Mouse (Mus musculus): Measurements from ENCODE around the gene Pspn. TPM values are rescaled to one million over a fixed set of nuclear protein-coding genes. Genes with fewer than 3 reads are reported as not detected.

The Pspn gene
- polyA plus RNA-seq, 1 experiment from 2014 or later: 0.34 TPM

DNA sequence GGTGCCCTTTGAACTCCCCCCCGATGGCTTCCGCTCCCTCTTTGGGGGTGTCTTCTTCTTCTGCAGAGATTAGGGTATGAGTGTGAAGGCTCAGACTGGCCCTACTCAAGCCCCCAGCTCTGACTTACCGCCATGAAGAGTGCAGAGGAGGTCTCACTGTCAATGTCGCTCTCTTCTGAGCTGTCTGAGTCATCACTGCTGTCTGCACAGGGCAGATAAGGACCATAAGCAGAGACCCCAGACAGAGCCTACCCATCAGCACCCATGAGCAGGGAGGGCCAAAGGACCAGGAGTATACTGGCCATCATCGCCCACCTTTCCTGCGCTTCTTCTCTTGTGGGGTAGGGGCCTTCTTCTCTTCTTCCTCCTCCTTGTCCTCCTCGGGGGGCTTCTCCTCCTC, 4.2 kb upstream of the Pspn start:
- no peak overlapping the region for H3K27ac ChIP-seq (ENCODE audit: low read length)
- ATAC-seq (replicated peaks; ENCODE audit: extremely low read depth, insufficient read depth, low FRiP score): no peak
- H3K4me1 ChIP-seq (ENCODE audit: control insufficient read depth, insufficient read depth, low read length): peaks cover 14% of the 10 kb centered on the region
- H3K9ac ChIP-seq (ENCODE audit: low read length): no peak overlapping the region
- no peak overlapping the region for H3K4me3 ChIP-seq (ENCODE audit: low read length)
- no peaks in the 10 kb centered on the region for H3K27me3 ChIP-seq (ENCODE audit: control insufficient read depth, insufficient read depth, low read length)
- H3K36me3 ChIP-seq (ENCODE audit: control insufficient read depth, insufficient read depth): peaks cover 47% of the 10 kb centered on the region
- 82% methylated on average over 7 of the region's 7 CpGs for WGBS
- no peak overlapping the region for H3K4me2 ChIP-seq (ENCODE audit: low read depth, low read length)
- H3K9me3 ChIP-seq (replicated peaks; ENCODE audit: control insufficient read depth, low read length): no peaks in the 10 kb centered on the region

DNA sequence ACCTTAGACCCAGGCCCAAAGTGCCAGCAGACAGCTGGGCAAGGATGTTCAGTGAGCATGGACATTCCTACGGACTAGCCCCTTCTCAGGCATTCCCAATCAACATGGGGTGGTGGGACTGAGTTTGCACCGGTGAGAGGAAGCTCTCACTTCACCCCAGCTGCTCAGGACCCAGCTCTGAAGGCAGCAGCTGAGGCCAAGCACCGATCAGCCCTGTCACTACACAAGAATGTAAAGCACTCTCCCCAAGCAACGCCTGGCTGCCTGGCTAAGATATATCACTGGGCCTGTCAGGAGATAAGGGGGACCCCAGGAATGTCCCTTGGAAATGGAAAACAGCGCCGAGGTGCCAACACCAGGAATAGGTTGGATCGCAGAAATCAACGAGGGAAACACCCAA, 1.4 kb upstream of the Pspn start:
- H3K9ac ChIP-seq (ENCODE audit: low read length): peak overlapping the region; percentile 51; the same call in 1 of the 2 replicates
- no peaks in the 10 kb centered on the region for H3K27me3 ChIP-seq (ENCODE audit: control insufficient read depth, insufficient read depth, low read length)
- peaks cover 26% of the 10 kb centered on the region for H3K4me1 ChIP-seq (ENCODE audit: control insufficient read depth, insufficient read depth, low read length)
- H3K9me3 ChIP-seq (replicated peaks; ENCODE audit: control insufficient read depth, low read length): no peaks in the 10 kb centered on the region
- WGBS: 18% methylated on average over 8 of the region's 8 CpGs
- peak overlapping the region; percentile 28 for H3K4me2 ChIP-seq (ENCODE audit: low read depth, low read length)
- H3K36me3 ChIP-seq (ENCODE audit: control insufficient read depth, insufficient read depth): peaks cover 39% of the 10 kb centered on the region
- H3K4me3 ChIP-seq (ENCODE audit: low read length): no peak overlapping the region
- peak overlapping the region; percentile 71 for H3K27ac ChIP-seq (ENCODE audit: low read length)
- ATAC-seq (replicated peaks; ENCODE audit: extremely low read depth, insufficient read depth, low FRiP score): no peak

DNA sequence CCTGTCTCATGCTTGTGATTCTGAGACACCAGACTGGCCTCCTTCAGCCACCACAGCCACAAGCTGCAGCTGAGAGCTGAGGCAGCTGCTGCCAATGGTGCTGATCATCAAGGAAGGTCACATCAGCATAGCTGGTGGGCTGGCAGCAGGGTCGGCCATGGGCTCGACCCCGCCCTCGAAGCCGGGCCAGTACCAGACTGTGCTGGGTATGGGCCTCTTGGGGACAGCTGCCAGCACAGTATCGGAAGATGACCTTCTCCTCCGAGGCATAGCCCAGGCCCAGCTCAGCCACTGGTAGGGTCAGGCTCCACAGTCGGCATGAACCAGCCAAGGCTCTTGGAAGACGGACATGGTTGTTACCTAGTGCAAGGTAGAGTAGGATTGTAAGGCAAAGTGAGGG, 404 bp downstream of the Pspn start:
- Histone ChIP-seq H3K4me1 (ENCODE audit: control insufficient read depth, insufficient read depth, low read length) (peaks cover 26% of the 10 kb centered on the region), H3K27me3 (ENCODE audit: control insufficient read depth, insufficient read depth, low read length) (no peaks in the 10 kb centered on the region), H3K9me3 (replicated peaks; ENCODE audit: control insufficient read depth, low read length) (no peaks in the 10 kb centered on the region), H3K4me3 (ENCODE audit: low read length) (no peak overlapping the region), H3K27ac (ENCODE audit: low read length) (no peak overlapping the region), H3K9ac (ENCODE audit: low read length) (no peak overlapping the region), H3K4me2 (ENCODE audit: low read depth, low read length) (no peak overlapping the region), H3K36me3 (ENCODE audit: control insufficient read depth, insufficient read depth) (peaks cover 39% of the 10 kb centered on the region)
- 89% methylated on average over 9 of the region's 9 CpGs for WGBS
- no peak for ATAC-seq (replicated peaks; ENCODE audit: extremely low read depth, insufficient read depth, low FRiP score)

DNA sequence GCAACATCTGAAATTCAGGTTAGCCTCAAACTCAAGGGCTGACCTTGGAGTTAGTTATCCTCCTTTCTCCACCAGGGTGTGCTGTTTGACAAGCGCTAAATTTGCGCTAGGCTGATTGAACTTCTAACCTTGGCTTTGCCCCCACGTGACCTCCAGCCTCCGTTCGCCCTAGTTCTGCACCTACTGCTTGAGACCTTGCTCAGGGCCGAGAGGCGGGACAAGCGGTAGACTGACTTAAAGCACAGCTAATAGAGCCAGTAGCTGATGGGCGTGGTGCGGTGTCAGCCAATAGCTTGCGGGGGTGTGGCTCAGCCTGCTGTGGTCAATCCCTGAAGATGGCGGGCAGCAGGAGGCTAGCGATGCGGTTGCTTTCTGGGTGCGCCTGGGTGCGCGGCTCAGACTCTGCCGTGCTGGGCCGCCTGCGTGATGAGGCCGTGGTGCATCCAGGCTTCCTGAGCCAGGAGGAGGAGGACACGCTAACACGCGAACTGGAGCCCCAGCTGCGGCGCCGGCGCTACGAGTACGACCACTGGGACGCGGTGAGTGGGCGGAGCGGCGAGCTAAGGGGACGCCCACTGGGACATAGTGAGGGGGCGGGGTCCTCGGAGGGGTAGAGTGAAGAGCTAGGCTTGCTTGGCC, 2.7 kb downstream of the Pspn start, which contains the start of gene Alkbh7:
Gene Alkbh7, plus strand, starts transcription at position 311 of the 639 bp plus-strand sequence.
- peak; percentile 99 for ATAC-seq (replicated peaks; ENCODE audit: extremely low read depth, insufficient read depth, low FRiP score)
- under 1% methylated on average over 38 of the region's 38 CpGs for WGBS
- no peaks in the 10 kb centered on the region for H3K9me3 ChIP-seq (replicated peaks; ENCODE audit: control insufficient read depth, low read length)
- peak within 1 kb of the TSS; percentile 81 for H3K4me3 ChIP-seq (ENCODE audit: low read length)
- peaks cover 43% of the 10 kb centered on the region for H3K36me3 ChIP-seq (ENCODE audit: control insufficient read depth, insufficient read depth)
- peak within 1 kb of the TSS; percentile 85 for H3K27ac ChIP-seq (ENCODE audit: low read length)
- peak within 1 kb of the TSS; percentile 77 for H3K9ac ChIP-seq (ENCODE audit: low read length)
- H3K27me3 ChIP-seq (ENCODE audit: control insufficient read depth, insufficient read depth, low read length): no peaks in the 10 kb centered on the region
- peaks cover 26% of the 10 kb centered on the region for H3K4me1 ChIP-seq (ENCODE audit: control insufficient read depth, insufficient read depth, low read length)
- peak within 1 kb of the TSS; percentile 64 for H3K4me2 ChIP-seq (ENCODE audit: low read depth, low read length)

DNA sequence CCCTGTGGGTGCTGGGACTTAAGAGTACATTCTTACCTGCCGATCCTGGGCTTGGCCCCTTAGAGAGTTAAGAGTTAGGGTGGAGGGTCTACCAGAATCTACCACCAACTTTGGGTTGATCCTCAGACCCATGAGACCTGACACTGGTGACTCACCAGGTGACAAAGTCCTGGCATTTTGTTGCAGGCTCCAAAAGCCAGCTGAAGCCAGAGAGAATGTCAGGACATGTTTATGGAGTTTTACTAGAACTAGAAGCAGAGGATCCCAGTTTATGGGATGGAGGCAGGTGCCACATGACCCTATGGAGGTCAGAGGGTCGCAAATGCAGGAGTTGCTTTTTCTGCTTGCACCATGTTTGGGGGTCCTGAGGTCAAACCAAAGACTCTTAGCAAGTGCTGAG, 3.3 kb downstream of the Pspn start:
- Histone ChIP-seq H3K27me3 (ENCODE audit: control insufficient read depth, insufficient read depth, low read length) (no peaks in the 10 kb centered on the region), H3K27ac (ENCODE audit: low read length) (peak overlapping the region; percentile 53), H3K9ac (ENCODE audit: low read length) (peak overlapping the region; percentile 24; the same call in 1 of the 2 replicates), H3K36me3 (ENCODE audit: control insufficient read depth, insufficient read depth) (peaks cover 45% of the 10 kb centered on the region), H3K4me2 (ENCODE audit: low read depth, low read length) (no peak overlapping the region), H3K4me1 (ENCODE audit: control insufficient read depth, insufficient read depth, low read length) (peaks cover 21% of the 10 kb centered on the region), H3K9me3 (replicated peaks; ENCODE audit: control insufficient read depth, low read length) (no peaks in the 10 kb centered on the region), H3K4me3 (ENCODE audit: low read length) (peak overlapping the region; percentile 81; the same call in 1 of the 2 replicates)
- WGBS: 67% methylated on average over 2 of the region's 2 CpGs
- ATAC-seq (replicated peaks; ENCODE audit: extremely low read depth, insufficient read depth, low FRiP score): no peak

DNA sequence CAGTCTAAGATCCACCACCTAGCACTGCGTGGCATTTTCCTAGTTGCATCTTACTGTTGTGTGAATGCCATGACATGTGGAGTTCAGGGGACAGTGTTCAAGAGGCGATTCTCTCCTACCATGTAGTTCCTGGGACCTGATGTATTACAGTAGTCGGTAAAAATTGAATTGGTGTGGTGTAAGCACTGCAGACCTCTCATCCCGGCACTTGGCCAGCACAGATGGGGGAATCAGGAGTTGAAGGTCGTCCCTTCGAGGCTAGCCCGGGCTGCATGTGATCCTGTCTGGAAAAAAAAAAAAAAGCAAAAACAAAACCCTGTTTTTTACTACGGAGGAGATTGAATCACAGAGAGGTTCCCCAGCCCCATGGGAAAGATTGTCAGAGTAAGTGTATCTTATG, 4.8 kb downstream of the Pspn start:
- WGBS: 83% methylated on average over 8 of the region's 8 CpGs
- ATAC-seq (replicated peaks; ENCODE audit: extremely low read depth, insufficient read depth, low FRiP score): no peak
- H3K36me3 ChIP-seq (ENCODE audit: control insufficient read depth, insufficient read depth): peaks cover 47% of the 10 kb centered on the region
- H3K27me3 ChIP-seq (ENCODE audit: control insufficient read depth, insufficient read depth, low read length): no peaks in the 10 kb centered on the region
- H3K9me3 ChIP-seq (replicated peaks; ENCODE audit: control insufficient read depth, low read length): no peaks in the 10 kb centered on the region
- H3K27ac ChIP-seq (ENCODE audit: low read length): no peak overlapping the region
- H3K9ac ChIP-seq (ENCODE audit: low read length): no peak overlapping the region
- H3K4me3 ChIP-seq (ENCODE audit: low read length): no peak overlapping the region
- H3K4me2 ChIP-seq (ENCODE audit: low read depth, low read length): no peak overlapping the region
- peaks cover 17% of the 10 kb centered on the region for H3K4me1 ChIP-seq (ENCODE audit: control insufficient read depth, insufficient read depth, low read length)

DNA sequence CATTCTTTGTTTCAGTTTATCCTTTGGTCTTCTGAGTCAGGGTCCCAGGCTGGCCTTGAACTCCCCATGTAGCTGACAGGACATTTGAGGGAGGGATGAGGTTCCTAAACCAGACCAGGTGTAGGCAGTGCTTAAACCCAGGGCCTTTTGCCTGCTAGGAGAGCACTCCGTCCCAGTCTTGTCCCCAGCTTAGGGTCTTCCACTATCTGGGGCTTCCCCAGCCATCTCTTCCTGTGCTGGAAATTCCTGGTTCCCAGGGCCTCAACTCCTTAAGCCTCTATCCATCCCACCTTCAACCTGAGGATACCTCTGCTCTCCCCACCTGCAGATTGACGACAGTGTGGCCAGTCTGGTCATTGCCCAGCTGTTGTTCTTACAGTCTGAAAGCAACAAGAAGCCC, 8.9 kb downstream of the Pspn start:
- no peak for ATAC-seq (replicated peaks; ENCODE audit: extremely low read depth, insufficient read depth, low FRiP score)
- Histone ChIP-seq H3K9ac (ENCODE audit: low read length) (peak overlapping the region; percentile 93), H3K4me1 (ENCODE audit: control insufficient read depth, insufficient read depth, low read length) (peaks cover 6% of the 10 kb centered on the region), H3K4me3 (ENCODE audit: low read length) (peak overlapping the region; percentile 90), H3K9me3 (replicated peaks; ENCODE audit: control insufficient read depth, low read length) (no peaks in the 10 kb centered on the region), H3K36me3 (ENCODE audit: control insufficient read depth, insufficient read depth) (peaks cover 29% of the 10 kb centered on the region), H3K27me3 (ENCODE audit: control insufficient read depth, insufficient read depth, low read length) (no peaks in the 10 kb centered on the region), H3K4me2 (ENCODE audit: low read depth, low read length) (peak overlapping the region; percentile 82), H3K27ac (ENCODE audit: low read length) (no peak overlapping the region)
- 69% methylated on average over 2 of the region's 2 CpGs for WGBS

DNA sequence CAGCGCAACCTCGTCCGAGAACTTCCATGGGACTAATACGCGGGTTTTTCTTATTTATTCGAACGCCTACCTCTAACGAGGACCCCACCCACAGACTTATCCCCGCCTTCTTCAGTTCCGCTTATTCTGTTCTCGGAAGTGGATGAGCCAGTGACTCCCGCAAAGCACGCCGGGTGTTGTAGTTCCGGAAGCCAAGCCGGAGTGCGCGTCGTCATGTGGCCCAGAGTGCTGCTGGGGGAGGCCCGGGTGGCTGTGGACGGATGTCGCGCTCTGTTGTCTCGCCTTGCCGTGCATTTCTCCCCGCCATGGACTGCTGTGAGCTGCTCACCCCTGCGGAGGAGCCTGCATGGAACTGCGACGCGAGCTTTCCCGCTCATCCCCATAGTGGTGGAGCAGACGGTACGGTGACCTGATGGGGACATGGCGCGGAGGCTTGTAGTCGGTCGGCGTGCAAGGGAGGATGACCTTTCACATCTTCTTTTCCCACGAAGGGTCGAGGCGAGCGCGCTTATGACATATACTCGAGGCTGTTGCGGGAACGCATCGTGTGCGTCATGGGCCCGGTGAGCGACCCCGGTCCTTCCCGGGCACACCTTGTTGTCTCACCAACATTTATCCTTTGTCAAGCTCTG, 9.6 kb downstream of the Pspn start, which contains the start of gene Clpp:
Gene Clpp, plus strand, starts transcription at position 191 of the 632 bp plus-strand sequence.
- Histone ChIP-seq H3K4me3 (ENCODE audit: low read length) (peak within 1 kb of the TSS; percentile 90), H3K9ac (ENCODE audit: low read length) (peak within 1 kb of the TSS; percentile 93), H3K36me3 (ENCODE audit: control insufficient read depth, insufficient read depth) (peaks cover 23% of the 10 kb centered on the region), H3K27ac (ENCODE audit: low read length) (peak within 1 kb of the TSS; percentile 81), H3K9me3 (replicated peaks; ENCODE audit: control insufficient read depth, low read length) (no peaks in the 10 kb centered on the region), H3K27me3 (ENCODE audit: control insufficient read depth, insufficient read depth, low read length) (no peaks in the 10 kb centered on the region), H3K4me2 (ENCODE audit: low read depth, low read length) (peak within 1 kb of the TSS; percentile 92), H3K4me1 (ENCODE audit: control insufficient read depth, insufficient read depth, low read length) (peaks cover 6% of the 10 kb centered on the region)
- WGBS: under 1% methylated on average over 52 of the region's 52 CpGs
- ATAC-seq (replicated peaks; ENCODE audit: extremely low read depth, insufficient read depth, low FRiP score): peak; percentile 96

DNA sequence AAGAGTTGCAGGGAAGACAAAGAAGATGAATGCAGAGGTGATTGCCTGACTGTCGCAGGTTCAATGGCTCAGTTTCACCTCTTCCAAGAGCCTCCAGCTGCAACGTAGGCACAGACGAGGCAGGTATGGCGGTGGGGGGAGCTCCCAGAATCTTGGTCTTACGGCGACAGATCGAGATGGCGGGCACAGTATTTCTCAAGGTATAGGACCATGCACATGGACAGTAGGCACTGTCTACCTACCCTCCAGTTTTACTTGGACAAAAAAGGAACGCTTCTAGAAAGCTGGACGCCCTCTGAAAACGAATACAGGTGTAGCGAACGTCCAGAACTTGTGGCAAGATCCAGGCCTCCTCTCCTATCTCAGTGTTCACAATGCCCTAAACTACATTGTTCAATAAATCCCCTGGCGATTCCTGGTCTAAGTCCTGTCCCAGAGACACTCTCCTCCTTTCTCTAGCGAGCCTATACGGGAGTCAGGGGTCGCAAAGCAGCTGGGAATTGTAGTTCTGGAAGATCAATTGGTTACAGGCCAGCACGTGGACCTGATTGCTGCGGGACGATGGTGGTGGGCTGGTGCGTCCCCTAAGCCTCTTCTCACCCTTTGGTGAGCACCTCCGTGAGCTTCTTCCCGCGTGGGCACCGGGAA, 10.2 kb downstream of the Pspn start:
- no peaks in the 10 kb centered on the region for H3K9me3 ChIP-seq (replicated peaks; ENCODE audit: control insufficient read depth, low read length)
- 2% methylated on average over 25 of the region's 25 CpGs for WGBS
- peak overlapping the region; percentile 81 for H3K27ac ChIP-seq (ENCODE audit: low read length)
- peak; percentile 92 for ATAC-seq (replicated peaks; ENCODE audit: extremely low read depth, insufficient read depth, low FRiP score)
- H3K4me3 ChIP-seq (ENCODE audit: low read length): peak overlapping the region; percentile 90
- H3K27me3 ChIP-seq (ENCODE audit: control insufficient read depth, insufficient read depth, low read length): no peaks in the 10 kb centered on the region
- peaks cover 19% of the 10 kb centered on the region for H3K36me3 ChIP-seq (ENCODE audit: control insufficient read depth, insufficient read depth)
- H3K4me1 ChIP-seq (ENCODE audit: control insufficient read depth, insufficient read depth, low read length): peaks cover 6% of the 10 kb centered on the region
- peak overlapping the region; percentile 74 for H3K9ac ChIP-seq (ENCODE audit: low read length)
- H3K4me2 ChIP-seq (ENCODE audit: low read depth, low read length): peak overlapping the region; percentile 92
